Comparison of ENCODE assay signal across 17 mouse cellular contexts in genomic region chr1:95450920-95451332, GRCm38 (mm10).
A peak's percentile ranks its signal among the peaks of the same experiment; 100 is the strongest.
DNase-seq lines count a peak whose midpoint lies in the region; TF ChIP-seq lines count a peak whose summit lies in the region.
"Had no signal": no experiment of that assay in that cellular context is flagged by ENCODE, and none has a peak within 500 bp of the region (broad histone marks: within the 10 kb centered on the region; RNA-seq: fewer than 3 reads in every experiment).

No protein-coding gene starts in this region.

- H3K27me3 ChIP-seq in kidney, adult 2 months (replicated peaks; ENCODE audit: control insufficient read depth, insufficient read depth, low read length) = no peaks in the 10 kb centered on the region
- H3K27me3 ChIP-seq: embryonic facial prominence, embryonic 12.5 days; heart, embryonic 13.5 days; neural tube, embryonic 13.5 days had no signal

- H3K79me2 ChIP-seq in macrophage (ENCODE audit: inconsistent target) = no peaks in the 10 kb centered on the region

- H3K4me3 ChIP-seq in kidney, adult 2 months (ENCODE audit: insufficient read depth, low read depth, low read length) = no peak overlapping the region
- H3K4me3 ChIP-seq in bone marrow, adult 2 months (replicated peaks; ENCODE audit: control insufficient read depth, low read depth, low read length) = no peak overlapping the region
- no peak overlapping the region for H3K4me3 ChIP-seq in macrophage (ENCODE audit: inconsistent target)
- H3K4me3 ChIP-seq: embryonic facial prominence, embryonic 12.5 days; heart, embryonic 13.5 days; neural tube, embryonic 13.5 days had no signal

- peak; percentile 24 for DNase-seq in kidney, adult 2 months
- no peak for DNase-seq in kidney, postnatal 36 days
- DNase-seq in B cell, adult 2 months = peak; percentile 29 to 44
- no peak for DNase-seq in left cerebral cortex, adult 8-10 months (ENCODE audit: low spot score in 2 of 2)
- DNase-seq in left cerebral cortex, adult 11 months (ENCODE audit: low spot score) = no peak
- no peak for DNase-seq in gastrocnemius, postnatal 25 days
- DNase-seq: adrenal gland, adult 8-10 months; cerebellum, adult 8-10 months; kidney, adult 11 months; layer of hippocampus, postnatal 36 days; right cerebral cortex, postnatal 14 days; thymus, adult 18-20 months had no signal

- H3K36me3 ChIP-seq in kidney, adult 2 months (ENCODE audit: control insufficient read depth, insufficient read depth, low read length) = no peaks in the 10 kb centered on the region
- H3K36me3 ChIP-seq in macrophage (ENCODE audit: inconsistent target) = no peaks in the 10 kb centered on the region
- H3K36me3 ChIP-seq: embryonic facial prominence, embryonic 12.5 days; heart, embryonic 13.5 days; neural tube, embryonic 13.5 days had no signal

- no peak overlapping the region for H3K27ac ChIP-seq in kidney, adult 2 months (ENCODE audit: insufficient read depth, low read depth, low read length)
- peak overlapping the region; percentile 49 for H3K27ac ChIP-seq in bone marrow, adult 2 months (ENCODE audit: control insufficient read depth, insufficient read depth, low read depth, low read length, poor library complexity)
- H3K27ac ChIP-seq in macrophage = peak overlapping the region; percentile 88
- H3K27ac ChIP-seq: embryonic facial prominence, embryonic 12.5 days; heart, embryonic 13.5 days; neural tube, embryonic 13.5 days had no signal

- 68% methylated on average over 4 of the region's 4 CpGs for WGBS in kidney, adult 2 months
- WGBS in bone marrow, adult 2 months = 2% methylated on average over 4 of the region's 4 CpGs
- 1% methylated on average over 4 of the region's 4 CpGs for WGBS in macrophage (ENCODE audit: missing documents)

- TF ChIP-seq POLR2A in kidney, adult 2 months (IDR thresholded peaks at IDR 0.05; ENCODE audit: low read depth, low read length) = no peak
- TF ChIP-seq POLR2A in bone marrow, adult 2 months (IDR thresholded peaks at IDR 0.05; ENCODE audit: borderline replicate concordance, control insufficient read depth, low read depth, low read length) = no peak

- H3K4me1 ChIP-seq in kidney, adult 2 months (ENCODE audit: control insufficient read depth, insufficient read depth, low read length) = no peaks in the 10 kb centered on the region
- no peaks in the 10 kb centered on the region; the same call in 1 of the 2 replicates for H3K4me1 ChIP-seq in bone marrow, adult 2 months (ENCODE audit: control insufficient read depth, insufficient read depth, low read length)
- H3K4me1 ChIP-seq: embryonic facial prominence, embryonic 12.5 days; heart, embryonic 13.5 days had no signal

- no peak for TF ChIP-seq CTCF in kidney, adult 2 months (conservative IDR thresholded peaks at IDR 0.05; ENCODE audit: insufficient read depth, insufficient read length, low read depth, low read length)
- TF ChIP-seq CTCF in bone marrow, adult 2 months (IDR thresholded peaks at IDR 0.05; ENCODE audit: control insufficient read depth, insufficient read depth, low read length) = no peak

Comparison
In these comparisons a context has a peak if more than half of its experiments do, and no peak if none do; other contexts are left out.
1. DNase-seq: peak in kidney, adult 2 months (single experiment) and B cell, adult 2 months (2 of 2); none in kidney, postnatal 36 days (0 of 2), left cerebral cortex, adult 8-10 months (0 of 2), left cerebral cortex, adult 11 months (single experiment) and gastrocnemius, postnatal 25 days (single experiment).